Mouse (Mus musculus): Measurements from ENCODE around the gene Vav3. TPM values are rescaled to one million over a fixed set of nuclear protein-coding genes. Genes with fewer than 3 reads are reported as not detected.

Vav3 gene
- total RNA-seq (2021) = 1 to 10 TPM; 5.7 to 9.1 TPM
- long read RNA-seq, experiment 1, full-length matches to known transcripts = 4 of 6 reads
- long read RNA-seq, experiment 1, partial matches to known transcripts = 0 of 6 reads
- long read RNA-seq, experiment 1, other reads (novel, unspliced or antisense) = 2 of 6 reads
- long read RNA-seq, experiment 2, full-length matches to known transcripts = 3 of 4 reads
- long read RNA-seq, experiment 2, partial matches to known transcripts = 1 of 4 reads
- long read RNA-seq, experiment 2, other reads (novel, unspliced or antisense) = 0 of 4 reads

DNA sequence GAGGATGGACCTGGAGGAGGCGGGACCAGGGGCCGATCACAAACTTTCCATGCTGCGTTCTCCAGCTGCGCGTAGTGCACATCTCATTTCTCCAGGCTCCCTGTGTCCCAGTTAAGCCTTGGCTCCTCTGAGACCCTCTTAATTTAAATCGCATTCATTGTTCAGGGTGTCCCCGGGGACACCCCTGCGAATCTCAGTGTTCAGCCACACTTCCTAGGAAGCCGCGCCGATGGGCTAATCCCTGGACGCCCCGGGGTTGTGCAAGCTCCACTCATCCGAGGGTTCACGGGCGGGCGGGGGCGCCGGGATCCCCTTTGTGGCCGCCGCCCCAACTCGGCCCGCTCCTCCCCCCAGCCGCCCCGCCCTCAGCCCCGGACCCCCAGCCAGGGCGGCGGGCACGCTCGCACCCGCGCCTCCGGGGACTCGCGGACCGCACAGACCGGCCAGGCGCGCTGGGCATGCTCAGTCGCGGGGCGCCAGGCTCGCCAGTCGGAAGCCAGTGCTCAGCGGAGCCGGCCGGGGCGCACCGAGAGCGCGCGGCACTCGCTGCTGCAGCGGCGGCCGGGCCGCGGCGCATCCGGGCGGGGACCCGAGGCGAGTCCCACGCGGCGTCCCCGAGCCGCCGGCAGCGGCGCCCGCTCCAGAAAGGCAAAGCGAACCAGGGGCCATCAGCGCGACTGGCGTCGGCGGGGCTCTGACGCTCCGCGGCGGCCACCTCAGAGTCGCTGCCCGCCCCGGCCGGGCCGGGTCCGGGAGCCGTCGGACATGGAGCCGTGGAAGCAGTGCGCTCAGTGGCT, at the start of gene Vav3:
TSS of gene Vav3 (plus strand) at position 380 of the 797 bp plus-strand sequence.
- peak; percentile 57 to 60 for DNase-seq (ENCODE audit: extremely low spot score in 1 of 2, low spot score in 2 of 2)
- no peak for TF ChIP-seq CTCF (IDR thresholded peaks at IDR 0.05)
- H3K4me3 ChIP-seq = peak within 1 kb of the TSS; percentile 66
- no peak within 1 kb of the TSS for H3K27ac ChIP-seq
- intact Hi-C loops (cut with DNase I) = loop anchor here (5.0 kb wide), 2 partner anchors 147 to 168 kb away; no protein-coding TSS in a partner anchor

DNA sequence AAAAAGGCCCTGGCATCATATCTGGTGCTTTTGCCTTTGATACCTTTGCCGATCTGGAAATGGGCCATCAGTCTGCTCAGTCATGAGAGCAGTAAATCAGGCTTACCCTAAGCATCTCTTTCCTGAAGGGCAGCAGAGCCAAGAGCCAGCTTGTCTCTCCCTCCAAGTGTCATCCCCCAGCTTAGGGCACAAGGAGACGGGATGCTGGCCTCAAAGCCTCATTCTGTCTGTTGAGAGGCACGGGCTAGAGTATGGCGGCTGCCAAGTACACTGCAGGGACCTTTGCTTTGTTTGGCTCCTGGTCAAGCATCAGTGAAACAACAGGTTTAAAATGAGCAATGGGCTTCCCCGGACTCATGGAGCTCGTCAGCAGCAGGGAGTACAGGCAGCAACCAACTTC, 41.6 kb upstream of the Vav3 start:
- DNase-seq (ENCODE audit: extremely low spot score in 1 of 2, low spot score in 2 of 2) = no peak
- no peak overlapping the region for H3K4me3 ChIP-seq
- TF ChIP-seq CTCF (IDR thresholded peaks at IDR 0.05) = no peak
- H3K27ac ChIP-seq = no peak overlapping the region
- intact Hi-C loops (cut with DNase I) = no loop called here

DNA sequence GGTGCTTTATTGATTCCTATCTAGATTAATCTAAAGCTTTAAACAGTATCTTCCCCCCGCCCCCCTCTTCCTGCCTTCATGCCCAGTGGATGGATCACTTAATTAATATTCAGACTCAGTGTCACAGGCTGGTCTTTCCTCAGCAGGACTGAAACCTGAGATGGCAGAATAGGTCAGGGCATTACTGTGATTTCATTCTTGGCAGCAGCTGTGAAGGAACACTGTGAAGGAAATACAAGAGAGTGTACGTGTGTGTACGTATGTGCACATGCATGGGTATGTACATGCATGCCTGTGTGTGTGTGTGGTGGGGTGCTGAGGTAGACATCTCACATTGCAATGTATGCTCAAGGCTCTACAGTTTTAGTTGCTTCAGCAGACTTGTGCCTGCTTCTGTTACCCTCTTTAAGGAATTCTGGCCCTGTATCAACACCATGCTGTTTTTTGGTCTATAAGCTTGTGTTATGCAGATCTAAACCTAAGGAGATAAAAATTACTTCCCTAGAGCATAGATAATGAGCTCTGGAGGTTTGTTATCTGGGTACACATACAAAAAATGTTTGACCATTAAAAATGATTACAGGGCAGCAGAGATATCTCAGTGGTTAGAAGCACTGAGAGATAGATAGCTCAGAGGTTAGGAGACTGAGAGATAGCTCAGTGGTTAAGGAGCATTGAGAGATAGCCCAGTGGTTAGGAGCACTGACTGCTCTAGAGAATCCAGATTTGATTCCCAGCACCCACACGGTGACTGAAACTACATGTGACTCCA, 41.0 kb upstream of the Vav3 start:
- Histone ChIP-seq H3K27ac (no peak overlapping the region), H3K4me3 (no peak overlapping the region)
- TF ChIP-seq CTCF (IDR thresholded peaks at IDR 0.05) = no peak
- DNase-seq (ENCODE audit: extremely low spot score in 1 of 2, low spot score in 2 of 2) = no peak
- intact Hi-C loops (cut with DNase I) = no loop called here

DNA sequence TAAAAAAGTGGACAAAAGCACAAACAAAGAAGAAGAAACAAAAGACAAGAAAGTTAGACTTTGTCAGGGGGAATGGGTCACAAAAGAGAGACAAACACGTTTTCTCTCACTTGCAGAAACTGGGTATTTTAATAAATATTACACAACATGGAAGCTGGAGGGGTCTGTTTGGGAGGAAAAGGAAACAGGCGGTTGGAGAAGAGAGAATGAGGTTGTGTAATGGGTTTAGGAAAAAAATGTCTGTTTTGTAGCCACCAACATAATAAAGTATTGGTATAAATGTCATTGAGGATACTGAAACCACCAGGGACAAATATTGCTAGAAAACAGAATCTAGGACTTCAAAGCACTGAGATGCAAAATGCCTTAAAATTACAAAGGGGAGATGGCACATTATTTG, 38.4 kb upstream of the Vav3 start:
- DNase-seq (ENCODE audit: extremely low spot score in 1 of 2, low spot score in 2 of 2) = no peak
- H3K4me3 ChIP-seq = no peak overlapping the region
- no peak overlapping the region for H3K27ac ChIP-seq
- TF ChIP-seq CTCF (IDR thresholded peaks at IDR 0.05) = no peak
- intact Hi-C loops (cut with DNase I) = no loop called here

DNA sequence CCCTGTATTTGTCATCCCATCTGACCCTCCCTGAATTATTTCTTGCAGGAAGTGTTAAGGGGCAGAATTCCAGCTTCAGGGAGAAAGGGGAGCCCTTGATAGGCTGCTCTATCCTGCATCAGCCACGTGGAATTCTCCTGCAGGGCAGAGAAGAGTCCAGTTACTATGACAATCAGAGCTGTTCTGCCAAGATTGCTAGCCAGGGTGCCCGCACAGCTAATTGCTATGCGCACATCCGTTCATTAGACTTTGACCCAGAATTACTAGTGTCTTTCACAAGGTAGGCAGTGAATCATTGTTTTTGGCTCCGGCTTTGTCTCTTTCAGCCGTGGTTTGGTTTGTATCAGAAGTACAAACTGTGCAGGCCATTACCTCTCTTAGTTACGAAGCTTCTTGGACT, 33.0 kb upstream of the Vav3 start:
- peak in 1 of 2 experiments; percentile 22 for DNase-seq (ENCODE audit: extremely low spot score in 1 of 2, low spot score in 2 of 2)

DNA sequence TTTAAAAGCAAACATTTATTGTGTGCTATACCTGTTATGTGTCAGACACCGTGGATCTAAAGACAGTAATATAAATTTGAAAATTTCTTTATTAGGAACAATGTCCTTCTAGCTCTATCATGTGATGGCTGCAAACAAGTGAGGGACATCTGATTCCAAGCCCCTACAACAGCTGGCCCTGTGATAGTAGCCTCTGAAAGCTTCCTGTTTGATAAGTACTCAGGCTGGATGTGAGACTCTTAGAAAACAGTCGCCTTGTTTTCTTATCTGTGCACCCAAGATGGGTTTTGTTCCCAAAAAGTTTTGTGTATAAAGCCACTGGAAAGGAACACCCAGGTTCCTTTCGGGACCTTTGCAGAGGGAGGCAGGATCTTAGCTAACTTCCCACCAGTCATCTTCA, 32.0 kb upstream of the Vav3 start:
- intact Hi-C loops (cut with DNase I) = no loop called here
- Histone ChIP-seq H3K27ac (no peak overlapping the region), H3K4me3 (no peak overlapping the region)
- no peak for TF ChIP-seq CTCF (IDR thresholded peaks at IDR 0.05)
- DNase-seq (ENCODE audit: extremely low spot score in 1 of 2, low spot score in 2 of 2) = no peak

More for the DNA sequence above, 33.0 kb upstream of the Vav3 start:
- no peak for TF ChIP-seq CTCF (IDR thresholded peaks at IDR 0.05)
- Histone ChIP-seq H3K4me3 (no peak overlapping the region), H3K27ac (no peak overlapping the region)
- intact Hi-C loops (cut with DNase I) = no loop called here

DNA sequence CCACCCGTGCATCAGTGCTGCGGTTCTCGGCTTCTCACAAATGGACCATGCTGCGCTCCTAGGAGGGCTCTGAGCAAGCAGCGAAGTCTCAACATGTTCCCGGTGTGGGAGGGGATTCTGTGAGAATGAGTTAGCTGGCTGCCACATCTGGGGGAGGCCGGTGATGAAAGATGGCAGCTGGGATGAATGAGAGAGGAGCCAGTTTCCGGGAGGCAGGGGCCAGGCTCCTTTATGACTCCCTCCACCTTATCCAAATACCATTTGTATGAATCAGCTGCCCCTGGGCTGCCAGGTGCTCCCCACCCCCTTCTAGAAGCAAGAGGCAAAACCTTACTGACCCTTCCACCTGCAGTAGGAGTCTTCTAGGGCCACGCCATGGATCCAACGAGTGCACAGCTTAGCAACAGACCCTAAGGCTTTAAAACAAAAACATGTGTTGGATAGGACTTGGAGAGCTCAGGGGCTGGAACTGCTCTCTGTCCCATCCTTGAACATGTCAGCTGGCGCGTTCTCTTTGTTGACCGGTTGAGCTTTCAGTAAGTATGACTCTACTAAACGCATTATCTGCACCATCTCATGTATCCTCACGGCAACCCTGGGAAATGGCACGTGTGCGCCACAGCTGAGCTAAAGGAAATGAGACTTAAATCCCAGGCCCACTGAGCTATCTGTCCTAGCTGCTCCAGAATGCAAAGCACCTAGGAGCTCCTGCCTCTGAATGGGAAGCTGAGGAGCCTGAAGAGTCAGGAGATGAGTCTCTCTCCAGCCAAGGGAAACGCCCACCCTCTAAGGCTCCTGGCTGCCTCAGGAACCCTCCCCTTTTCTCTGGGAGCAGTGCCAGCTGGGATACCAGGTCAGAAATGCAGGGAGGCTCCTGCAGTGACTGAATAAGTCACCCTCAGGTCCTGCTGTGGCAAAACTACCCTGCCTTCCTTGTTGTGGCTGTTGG, 30.9 kb upstream of the Vav3 start:
- TF ChIP-seq CTCF (IDR thresholded peaks at IDR 0.05) = no peak
- Histone ChIP-seq H3K4me3 (no peak overlapping the region), H3K27ac (no peak overlapping the region)
- intact Hi-C loops (cut with DNase I) = no loop called here
- DNase-seq (ENCODE audit: extremely low spot score in 1 of 2, low spot score in 2 of 2) = no peak

DNA sequence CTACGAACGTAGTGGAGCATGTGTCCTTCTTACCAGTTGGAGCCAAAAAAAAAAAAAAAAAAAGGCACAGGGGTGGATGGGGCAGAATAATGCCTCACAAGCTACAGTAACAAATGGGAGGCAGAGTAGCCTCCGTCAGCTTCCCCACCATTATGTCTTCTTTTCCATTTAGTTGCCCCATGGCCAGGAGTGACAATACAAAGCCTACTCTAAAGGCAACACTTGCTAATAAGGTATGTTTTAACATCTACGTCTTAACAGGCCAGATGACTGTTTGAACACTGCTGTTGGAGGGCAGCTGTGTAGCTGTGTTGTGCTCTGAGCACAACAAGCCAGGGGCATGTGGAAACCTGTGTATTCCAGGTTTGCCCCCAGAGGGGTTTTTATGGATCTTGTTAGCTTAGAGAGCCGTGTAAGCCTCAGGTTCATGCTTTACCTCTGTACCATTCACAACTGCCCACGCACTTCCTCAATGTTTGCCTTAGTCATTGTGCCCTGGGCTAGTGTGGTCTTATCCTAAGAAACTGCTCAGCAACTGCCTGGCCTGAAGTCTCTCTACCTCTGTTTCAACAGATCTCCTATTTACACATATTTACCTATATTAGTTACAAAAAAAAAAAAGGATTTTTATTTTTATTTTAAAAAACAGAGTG, 29.2 kb upstream of the Vav3 start:
- DNase-seq (ENCODE audit: extremely low spot score in 1 of 2, low spot score in 2 of 2) = no peak
- H3K4me3 ChIP-seq = no peak overlapping the region
- TF ChIP-seq CTCF (IDR thresholded peaks at IDR 0.05) = no peak
- no peak overlapping the region for H3K27ac ChIP-seq
- intact Hi-C loops (cut with DNase I) = no loop called here

DNA sequence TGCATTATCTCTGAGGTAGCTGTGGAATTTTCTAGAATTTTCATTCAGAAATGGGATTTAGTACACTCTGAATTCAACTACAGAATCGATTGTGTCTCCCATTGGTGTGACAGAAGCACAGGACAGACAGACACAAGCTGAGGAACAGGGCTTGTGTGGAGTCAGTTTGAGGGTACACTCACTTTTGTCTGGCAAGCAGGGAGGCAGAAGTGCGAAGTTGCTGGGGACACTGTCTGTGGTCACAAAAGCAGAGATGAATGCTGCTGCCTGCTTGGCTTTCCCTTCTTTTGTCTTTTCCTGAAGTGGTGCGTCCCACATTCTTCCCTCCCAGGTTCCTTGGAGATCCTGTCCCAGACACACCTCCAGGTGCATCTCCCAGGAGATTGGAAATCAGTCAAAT, 28.6 kb upstream of the Vav3 start:
- intact Hi-C loops (cut with DNase I) = no loop called here
- H3K4me3 ChIP-seq = no peak overlapping the region
- no peak overlapping the region for H3K27ac ChIP-seq
- DNase-seq (ENCODE audit: extremely low spot score in 1 of 2, low spot score in 2 of 2) = no peak
- no peak for TF ChIP-seq CTCF (IDR thresholded peaks at IDR 0.05)

DNA sequence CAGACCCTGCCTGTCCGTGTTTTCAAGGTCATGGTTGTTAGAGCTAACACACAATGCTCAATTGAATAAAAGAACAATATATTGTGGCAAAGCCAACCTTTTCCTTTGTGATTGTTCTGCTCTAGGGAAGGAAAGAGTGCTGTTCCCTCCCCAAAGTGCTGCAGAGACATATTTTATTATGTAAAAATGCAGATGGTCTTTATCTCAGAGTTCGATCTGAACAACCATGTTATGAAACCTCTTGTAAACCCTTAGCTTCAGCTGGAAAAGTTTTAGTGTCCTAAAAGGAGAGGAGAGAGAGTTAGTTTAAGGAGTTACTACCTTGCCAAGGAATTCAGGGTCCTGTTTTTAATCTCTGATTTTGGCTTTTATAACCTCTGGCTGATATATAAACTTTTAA, 27.0 kb upstream of the Vav3 start:
- intact Hi-C loops (cut with DNase I) = no loop called here
- TF ChIP-seq CTCF (IDR thresholded peaks at IDR 0.05) = no peak
- no peak for DNase-seq (ENCODE audit: extremely low spot score in 1 of 2, low spot score in 2 of 2)
- Histone ChIP-seq H3K27ac (no peak overlapping the region), H3K4me3 (no peak overlapping the region)

DNA sequence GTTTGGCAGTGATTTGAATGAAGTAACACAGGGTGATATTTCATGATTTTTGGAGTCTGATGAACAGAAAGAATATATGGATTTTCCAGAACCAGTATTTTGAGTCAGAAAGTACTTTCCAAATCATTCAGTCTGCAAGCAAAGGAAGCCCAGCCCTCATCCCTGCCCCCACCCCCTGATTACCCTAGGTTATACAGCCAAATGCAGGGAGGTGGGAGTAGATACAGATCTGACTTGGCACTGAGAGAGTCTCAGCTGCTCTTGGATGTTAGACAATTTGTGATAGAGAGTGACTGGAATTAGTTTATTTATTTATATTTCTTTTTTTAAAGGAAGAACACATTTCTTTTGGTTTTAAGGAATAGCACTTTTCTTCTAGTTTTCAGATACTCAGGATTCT, 18.2 kb upstream of the Vav3 start:
- TF ChIP-seq CTCF (IDR thresholded peaks at IDR 0.05) = no peak
- Histone ChIP-seq H3K27ac (no peak overlapping the region), H3K4me3 (no peak overlapping the region)
- DNase-seq (ENCODE audit: extremely low spot score in 1 of 2, low spot score in 2 of 2) = no peak
- intact Hi-C loops (cut with DNase I) = loop anchor here (10.0 kb wide), 1 partner anchor 767 kb away; no protein-coding TSS in a partner anchor

Measured in left cerebral cortex, adult 2 months (tissue).